Mouse (Mus musculus) naive thymus-derived CD4-positive, alpha-beta T cell, adult 2 months (primary cell): Measurements from ENCODE around the gene Tbrg4.
A peak's percentile ranks its signal among the peaks of the same experiment; 100 is the strongest.

Experiments used
- DNase-seq: peaks from one replicate; pipeline ENCODE4 v3.0.0-alpha.2; 2011; ENCODE audit warnings: low read depth

Tbrg4 gene

GRCm38 (mm10) chr11:6625478-6626387 is at the start of gene Tbrg4:
Tbrg4 (minus strand) TSS chr11:6626067.
- DNase-seq: peak; percentile 96

GRCm38 (mm10) chr11:6675402-6675801 is 49.5 kb upstream of the Tbrg4 start:
- no peak for DNase-seq

- DNase-seq: no peak
Measured at GRCm38 (mm10) chr11:6674701-6675100, 48.8 kb upstream of the Tbrg4 start.

GRCm38 (mm10) chr11:6670826-6671225 is 45.0 kb upstream of the Tbrg4 start:
- DNase-seq: no peak

- no peak for DNase-seq
Measured at GRCm38 (mm10) chr11:6670044-6670443, 44.2 kb upstream of the Tbrg4 start.

- DNase-seq: no peak
Measured at GRCm38 (mm10) chr11:6669041-6669440, 43.2 kb upstream of the Tbrg4 start.

GRCm38 (mm10) chr11:6666634-6667033 is 40.8 kb upstream of the Tbrg4 start:
- DNase-seq: no peak

GRCm38 (mm10) chr11:6661206-6661605 is 35.3 kb upstream of the Tbrg4 start:
- no peak for DNase-seq

- peak; percentile 83 for DNase-seq
Measured at GRCm38 (mm10) chr11:6658271-6658670, 32.4 kb upstream of the Tbrg4 start, which contains the start of gene Ramp3. Ramp3 (plus strand) TSS chr11:6658521.

- DNase-seq: peak; percentile 93
Measured at GRCm38 (mm10) chr11:6654903-6655302, 29.0 kb upstream of the Tbrg4 start.

GRCm38 (mm10) chr11:6652978-6653377 is 27.1 kb upstream of the Tbrg4 start:
- DNase-seq: peak; percentile 42

- DNase-seq: no peak
Measured at GRCm38 (mm10) chr11:6650519-6650918, 24.7 kb upstream of the Tbrg4 start.

- peak; percentile 47 for DNase-seq
Measured at GRCm38 (mm10) chr11:6647831-6648724, 22.2 kb upstream of the Tbrg4 start.

GRCm38 (mm10) chr11:6644566-6644965 is 18.7 kb upstream of the Tbrg4 start:
- DNase-seq: no peak

GRCm38 (mm10) chr11:6639072-6639471 is 13.2 kb upstream of the Tbrg4 start:
- no peak for DNase-seq

GRCm38 (mm10) chr11:6638537-6638936 is 12.7 kb upstream of the Tbrg4 start, which contains the start of gene Wap:
Wap (minus strand) TSS chr11:6638637.
- no peak for DNase-seq

- DNase-seq: peak; percentile 43
Measured at GRCm38 (mm10) chr11:6636150-6636549, 10.3 kb upstream of the Tbrg4 start.

- DNase-seq: peak; percentile 76
Measured at GRCm38 (mm10) chr11:6629655-6630054, 3.8 kb upstream of the Tbrg4 start.

- DNase-seq: peak; percentile 62
Measured at GRCm38 (mm10) chr11:6628568-6628967, 2.7 kb upstream of the Tbrg4 start.

GRCm38 (mm10) chr11:6627731-6628130 is 1.9 kb upstream of the Tbrg4 start:
- peak; percentile 80 for DNase-seq

GRCm38 (mm10) chr11:6626388-6626772 is 513 bp upstream of the Tbrg4 start:
- DNase-seq: no peak

- no peak for DNase-seq
Measured at GRCm38 (mm10) chr11:6624619-6625382, 1.1 kb downstream of the Tbrg4 start.
